Mouse (Mus musculus): ENCODE data around the gene Gpatch4.

GRCm38 (mm10) chr3:88049532-88049931 is 6.6 kb downstream of the Gpatch4 start:
- TF ChIP-seq CTCF (conservative IDR thresholded peaks at IDR 0.05; ENCODE audit: low read length) (no peak), POU5F1 (IDR thresholded peaks at IDR 0.05; ENCODE audit: borderline replicate concordance, low read length) (no peak)

All from E14TG2a.4 (cell line).